Mouse (Mus musculus): ENCODE results near the gene Atpaf2.
"Not testable (repeated sequence)": the region's sequence is repeated elsewhere in the genome, so short reads cannot be mapped to it uniquely, and the experiment has no call there.

Atpaf2 gene

DNA sequence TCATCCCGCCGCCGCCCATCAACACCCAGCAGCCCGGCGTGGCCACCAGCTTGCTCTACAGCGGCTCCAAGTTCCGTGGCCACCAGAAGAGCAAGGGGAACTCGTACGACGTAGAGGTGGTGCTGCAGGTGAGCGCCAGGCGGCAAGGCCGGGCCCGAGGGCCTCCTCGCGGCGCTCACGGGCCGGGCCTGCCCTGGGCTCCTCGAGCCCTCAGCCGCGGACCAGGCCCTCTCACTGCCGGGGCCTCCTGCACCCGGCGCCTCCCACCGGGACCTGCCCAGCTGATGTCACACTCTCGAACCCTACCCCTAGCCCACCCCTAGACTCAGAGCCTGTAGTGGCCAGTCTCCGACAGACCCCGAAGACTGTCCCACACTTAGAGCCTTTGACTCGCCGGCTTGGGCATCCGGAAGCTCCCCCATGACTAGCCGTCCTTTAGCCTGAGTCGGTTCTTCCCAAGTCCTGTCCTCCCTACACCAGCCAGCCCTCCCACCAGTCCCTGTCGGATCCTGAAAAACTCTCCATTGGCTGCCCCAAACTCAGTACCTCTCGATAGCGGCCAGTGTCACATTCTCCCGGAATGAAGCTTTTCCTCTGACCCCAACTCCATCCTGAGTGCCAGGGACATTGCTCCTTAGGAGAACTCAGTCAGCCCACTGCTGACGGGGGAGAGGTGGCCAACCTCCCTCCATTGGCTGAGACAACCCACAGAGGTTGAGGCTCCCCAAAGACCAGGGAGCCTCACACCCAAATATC lies at the start of gene Atpaf2:
Gene Atpaf2, minus strand, starts transcription at position 741 of the 756 bp plus-strand sequence.
- in situ Hi-C loops (cut with MboI, MseI), result no loop called here

DNA sequence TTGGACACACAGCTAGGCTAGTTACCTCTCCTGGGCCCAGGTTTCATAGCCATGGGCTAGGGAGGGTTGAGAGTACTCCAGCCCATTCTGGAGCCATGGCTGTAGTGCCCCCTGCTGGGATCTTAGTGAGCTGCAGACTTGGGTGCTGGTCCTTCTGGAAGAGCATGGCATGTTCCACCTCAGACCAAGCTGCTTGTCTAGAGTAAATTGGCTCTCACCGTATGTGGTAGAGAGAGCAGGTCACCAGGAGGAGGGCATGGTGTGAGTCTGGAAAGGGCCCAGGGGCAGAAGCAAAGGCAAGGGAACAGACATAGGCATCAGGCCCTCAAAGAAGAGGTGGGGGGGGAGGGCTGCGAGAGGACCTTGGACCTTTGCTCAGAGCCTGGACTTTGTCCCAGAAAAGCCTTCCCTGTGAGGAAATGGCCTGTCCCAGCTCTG lies 47.7 kb upstream of the Atpaf2 start:
- in situ Hi-C loops (cut with MboI, MseI), result no loop called here

DNA sequence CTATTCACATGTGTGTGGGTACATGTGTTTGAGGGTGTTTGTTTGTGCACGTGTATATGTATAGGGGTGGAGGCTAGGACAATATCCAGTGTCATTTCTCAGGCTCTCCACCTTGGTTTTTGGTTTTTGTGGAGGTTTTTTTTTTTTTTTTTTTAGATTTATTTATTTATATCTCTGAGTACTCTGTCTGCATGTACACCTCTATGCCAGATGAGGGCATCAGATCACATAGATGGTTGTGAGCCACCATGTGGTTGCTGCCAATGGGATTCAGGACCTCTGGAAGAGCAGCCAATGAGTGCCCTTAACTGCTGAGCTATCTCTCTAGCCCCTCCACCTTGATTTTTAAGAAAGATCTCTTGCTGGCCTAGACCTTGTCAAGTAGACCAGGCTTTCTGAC lies 39.7 kb upstream of the Atpaf2 start:
- in situ Hi-C loops (cut with MboI, MseI), result no loop called here

DNA sequence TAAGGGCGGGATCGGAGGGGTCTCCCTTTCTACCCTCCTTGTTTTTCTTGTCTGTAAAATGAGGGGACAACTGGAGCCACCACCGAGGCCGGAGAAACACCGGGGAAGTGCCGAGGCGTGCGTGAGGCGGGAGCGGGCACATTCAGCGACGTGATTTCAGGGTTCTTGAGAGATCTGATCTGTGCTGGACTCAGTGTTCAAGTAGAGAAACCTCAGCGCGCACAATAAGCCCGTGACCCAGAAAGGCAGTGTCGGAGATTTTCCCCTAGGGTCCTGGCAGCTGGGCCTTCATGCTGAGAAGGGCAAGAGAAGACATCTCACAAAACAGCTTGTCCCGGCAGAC lies 36.5 kb upstream of the Atpaf2 start:
- in situ Hi-C loops (cut with MboI, MseI), result no loop called here

DNA sequence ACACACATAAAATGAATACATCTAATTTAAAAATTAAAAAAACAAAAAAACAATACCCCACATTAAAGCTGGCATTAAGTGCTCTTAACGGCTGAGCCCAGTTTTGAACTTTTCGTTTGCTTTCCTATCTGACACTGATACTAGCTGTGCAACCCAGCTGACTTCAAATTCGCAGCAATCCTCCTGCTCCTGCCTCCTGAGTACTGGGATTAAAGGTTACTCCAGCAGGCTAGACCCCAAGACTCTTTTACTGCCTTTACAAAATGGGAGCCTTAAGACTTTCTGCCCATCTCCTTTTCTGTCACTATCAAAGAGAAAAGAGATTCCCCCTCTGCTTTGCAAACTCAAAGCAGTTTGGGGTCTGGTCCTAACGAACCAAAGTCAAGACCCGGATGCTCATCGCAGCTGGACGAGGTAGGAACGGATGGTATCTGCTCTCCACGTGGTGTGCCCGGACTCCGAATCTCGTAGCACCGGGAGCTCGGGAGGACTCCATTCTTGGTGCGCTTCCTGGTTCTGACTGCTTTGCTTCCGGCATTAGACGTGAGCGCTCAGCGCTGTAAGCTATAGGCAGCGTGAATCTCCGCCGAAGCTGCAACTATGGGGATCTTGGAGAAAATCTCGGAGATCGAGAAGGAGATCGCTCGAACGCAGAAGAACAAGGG lies 36.0 kb upstream of the Atpaf2 start, which contains the start of gene Drg2:
Gene Drg2, plus strand, starts transcription at position 512 of the 665 bp plus-strand sequence.
- in situ Hi-C loops (cut with MboI, MseI), result no loop called here

DNA sequence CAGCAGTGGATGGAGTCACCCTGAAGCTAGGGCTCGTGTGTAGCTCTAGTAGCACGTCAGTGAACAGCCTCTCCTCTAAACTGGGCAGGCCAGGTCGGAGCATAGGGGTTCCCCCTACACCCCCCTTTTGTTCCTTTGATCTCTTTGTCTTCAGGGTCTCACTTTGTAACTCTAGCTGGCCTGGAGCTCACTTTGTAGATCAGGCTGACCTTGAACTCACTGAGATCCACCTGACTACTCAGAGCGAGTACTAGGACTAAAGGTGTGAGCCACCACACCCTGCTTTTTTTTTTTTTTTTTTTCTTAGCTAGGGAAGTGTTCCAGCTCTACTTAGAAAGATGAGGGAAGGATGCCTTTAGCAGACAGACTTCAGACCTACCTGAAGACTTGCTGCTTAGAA lies 25.8 kb upstream of the Atpaf2 start:
- in situ Hi-C loops (cut with MboI, MseI), result no loop called here

DNA sequence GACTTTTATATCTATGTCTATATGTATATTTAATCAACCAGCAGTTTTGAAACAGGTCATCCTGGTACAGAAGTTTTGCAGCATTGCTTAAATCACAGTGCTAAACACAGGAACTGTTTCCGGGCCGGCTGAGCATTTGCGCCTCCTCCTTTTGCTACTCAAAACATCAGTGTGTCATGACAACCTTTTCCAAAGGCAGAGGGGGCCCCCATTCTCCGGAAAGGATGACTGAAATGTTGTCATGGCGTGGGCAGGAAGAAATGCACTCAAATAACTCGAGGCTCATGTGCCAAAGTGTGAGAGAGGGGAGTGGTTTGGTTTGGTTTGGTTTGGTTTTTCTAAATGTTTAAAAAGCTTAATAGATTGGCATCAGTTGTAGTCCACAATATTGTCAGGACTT lies 24.6 kb upstream of the Atpaf2 start:
- in situ Hi-C loops (cut with MboI, MseI), result no loop called here

DNA sequence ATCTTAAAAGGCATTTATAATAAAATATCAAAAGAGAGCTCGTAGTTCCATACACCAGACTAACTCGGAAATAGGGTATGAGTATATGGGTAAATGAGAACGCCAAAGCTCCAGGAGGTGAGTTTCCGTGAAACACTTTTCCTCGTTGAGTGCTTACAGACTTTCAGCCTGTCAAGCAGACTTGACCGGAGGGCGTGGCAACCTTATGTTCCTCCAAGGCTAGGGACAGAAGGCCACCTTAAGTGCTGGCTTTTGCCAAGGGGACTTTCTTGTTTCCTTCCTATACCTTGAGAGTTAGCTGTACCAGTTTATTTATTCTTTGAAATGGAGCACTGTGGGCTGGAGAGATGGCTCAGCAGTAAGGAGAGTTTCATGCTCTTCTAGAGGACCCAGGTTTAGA lies 21.9 kb upstream of the Atpaf2 start:
- in situ Hi-C loops (cut with MboI, MseI), result no loop called here

DNA sequence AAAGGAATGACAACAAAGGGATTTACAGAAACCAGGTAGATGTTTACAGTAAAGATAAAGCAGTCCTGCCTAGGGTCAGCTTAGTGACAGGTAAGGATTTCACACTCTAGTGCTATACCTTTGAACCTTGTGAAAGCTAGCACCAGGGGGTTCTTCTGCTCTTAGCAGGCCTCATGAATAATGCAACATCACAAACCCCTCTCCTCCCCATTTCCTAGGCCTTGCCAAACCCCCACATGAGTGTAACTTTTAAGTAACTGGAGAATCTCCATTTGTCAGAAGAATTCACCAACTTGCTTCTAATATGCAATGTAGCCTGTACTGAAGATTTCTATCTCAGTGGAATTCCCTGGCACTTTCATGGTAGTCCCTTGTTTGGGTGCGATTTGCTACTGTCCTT lies 21.4 kb upstream of the Atpaf2 start:
- in situ Hi-C loops (cut with MboI, MseI), result not testable (repeated sequence)

DNA sequence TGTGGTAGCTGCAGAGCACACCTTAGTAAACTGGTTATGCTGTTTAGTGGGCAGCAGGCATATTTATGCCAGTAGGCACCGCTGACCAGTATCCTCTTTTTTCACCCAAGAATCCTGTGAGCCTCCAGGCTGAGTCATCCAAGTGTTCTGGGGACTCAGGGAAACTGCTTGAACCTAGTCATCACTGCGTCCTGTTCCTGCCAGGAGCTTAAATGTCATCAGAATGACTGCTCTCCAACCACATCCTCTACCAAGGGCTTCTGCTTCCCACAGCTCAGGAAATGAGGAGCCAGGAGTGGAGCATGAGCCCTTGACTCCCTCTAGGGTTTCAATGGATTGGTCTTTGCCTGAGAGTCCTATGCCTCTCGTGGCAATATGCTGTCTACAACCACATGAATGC lies 18.4 kb upstream of the Atpaf2 start:
- in situ Hi-C loops (cut with MboI, MseI), result no loop called here

DNA sequence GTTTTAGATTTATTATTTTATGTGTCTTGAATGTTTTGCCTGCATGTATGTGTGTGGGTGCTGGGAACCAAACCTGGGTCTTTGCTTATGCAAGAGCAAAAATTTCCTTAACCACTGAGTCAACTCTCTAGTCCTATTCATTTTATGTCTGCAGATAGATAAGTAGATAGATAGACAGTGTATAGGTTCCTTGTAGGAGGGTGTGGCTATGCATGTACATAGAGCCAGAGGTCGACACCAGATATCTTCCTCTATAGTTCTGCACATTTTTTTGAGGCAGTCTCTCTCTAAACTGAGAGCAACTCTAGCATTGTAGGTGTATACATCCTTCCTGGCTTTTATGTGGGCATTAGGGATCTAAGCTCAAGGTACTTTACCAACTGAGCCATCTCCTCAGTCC lies 16.9 kb upstream of the Atpaf2 start:
- in situ Hi-C loops (cut with MboI, MseI), result no loop called here

DNA sequence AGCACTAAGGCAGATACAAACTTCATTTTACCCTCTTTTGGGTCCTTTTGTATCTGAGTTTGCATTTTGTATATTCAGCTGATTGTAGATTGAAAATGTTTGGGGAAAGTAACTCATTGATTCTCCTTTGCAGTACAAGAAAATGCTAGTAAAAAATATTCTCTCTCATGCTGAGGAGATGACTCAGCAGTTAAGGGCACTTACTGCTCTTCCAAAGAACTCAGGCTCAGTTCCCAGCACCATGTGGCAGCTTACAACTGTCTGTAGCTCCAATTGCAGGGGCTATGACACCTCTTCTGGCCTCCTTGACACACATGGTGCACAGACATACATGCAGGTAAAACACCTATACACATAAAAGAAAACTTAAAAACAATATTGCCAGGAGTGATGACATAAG lies 15.2 kb upstream of the Atpaf2 start:
- in situ Hi-C loops (cut with MboI, MseI), result no loop called here

DNA sequence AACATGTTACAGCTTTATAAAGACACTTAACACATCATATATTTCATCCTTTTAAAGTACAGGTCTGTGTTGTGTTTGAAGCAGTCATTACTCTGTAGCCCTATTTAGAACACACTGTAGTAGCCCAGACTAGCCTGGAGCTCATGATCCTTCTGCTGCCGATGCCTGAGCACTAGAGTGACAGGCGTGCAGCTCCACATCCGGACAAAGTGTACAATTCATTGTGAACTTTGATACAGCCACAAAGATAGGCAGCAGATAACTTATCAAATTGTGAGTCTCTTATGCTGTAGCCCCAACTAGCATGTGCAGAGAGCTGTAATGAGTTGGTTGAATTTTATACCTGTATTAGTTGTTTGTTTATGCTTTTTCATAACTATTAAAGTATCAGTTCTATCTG lies 9.4 kb upstream of the Atpaf2 start:
- in situ Hi-C loops (cut with MboI, MseI), result no loop called here

DNA sequence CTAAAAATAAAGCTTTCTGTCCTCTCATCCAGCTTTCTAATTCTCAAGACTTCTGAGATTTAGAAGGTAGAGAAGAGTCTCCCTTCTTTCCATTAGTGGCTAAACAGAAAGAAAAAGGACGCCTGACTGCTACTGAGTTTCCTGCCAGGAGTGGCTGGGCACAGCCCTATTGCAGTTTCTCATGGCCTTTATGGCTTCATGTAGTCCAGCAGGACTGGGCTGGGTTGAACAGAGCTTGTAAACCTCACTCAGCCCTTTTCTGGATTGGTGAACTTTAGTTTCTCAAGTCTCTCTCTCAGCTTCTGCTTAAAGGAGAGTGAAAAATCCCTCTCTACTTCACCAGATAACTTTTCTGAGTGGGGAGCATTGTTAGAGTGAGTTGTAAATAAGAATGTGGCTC lies 8.2 kb upstream of the Atpaf2 start:
- in situ Hi-C loops (cut with MboI, MseI), result no loop called here

DNA sequence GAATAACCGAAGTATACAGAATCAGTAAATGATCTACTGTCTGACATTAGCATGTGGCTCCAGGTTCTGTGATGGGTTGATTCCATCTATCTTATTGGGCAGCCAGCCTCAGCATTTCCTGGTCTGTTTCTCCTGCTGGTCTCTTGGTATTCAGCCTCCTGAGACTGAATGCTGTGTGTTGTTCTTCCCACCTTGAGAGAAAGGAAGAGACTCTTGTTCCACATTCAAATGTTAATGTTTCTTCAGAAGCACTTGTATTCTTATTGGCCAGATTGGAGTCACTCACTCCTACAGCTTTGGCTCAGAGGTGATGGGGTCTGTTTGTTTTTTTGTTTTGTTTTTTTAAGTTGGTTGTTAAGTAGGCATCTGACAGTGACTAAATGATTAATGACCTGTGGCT lies 4.7 kb upstream of the Atpaf2 start:
- in situ Hi-C loops (cut with MboI, MseI), result no loop called here

DNA sequence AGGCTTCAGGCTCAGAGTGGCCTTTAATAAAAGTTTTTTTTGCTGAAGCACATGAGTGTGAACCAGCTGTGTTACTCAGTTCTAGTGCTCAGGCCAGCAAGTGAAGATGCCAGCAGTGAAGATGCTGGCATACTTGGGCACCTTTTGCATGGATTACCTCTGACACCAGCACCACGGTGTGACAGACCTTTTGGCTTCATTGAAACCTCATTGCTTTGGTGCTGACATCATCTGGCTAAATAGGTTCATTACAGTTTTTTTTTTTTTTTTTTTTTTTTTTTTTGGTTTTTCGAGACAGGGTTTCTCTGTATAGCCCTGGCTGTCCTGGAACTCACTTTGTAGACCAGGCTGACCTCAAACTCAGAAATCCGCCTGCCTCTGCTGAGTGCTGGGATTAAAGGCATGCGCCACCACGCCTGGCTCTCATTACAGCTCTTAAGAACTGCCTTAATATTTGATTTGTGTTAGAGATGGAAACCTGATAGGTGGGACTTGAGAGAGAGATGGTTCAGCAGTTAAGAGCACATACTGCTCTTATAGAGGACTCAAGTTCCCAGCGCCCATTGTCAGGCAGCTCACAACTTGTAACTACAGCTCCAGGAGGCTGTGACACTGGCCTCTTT lies 3.9 kb upstream of the Atpaf2 start:
- in situ Hi-C loops (cut with MboI, MseI), result no loop called here

DNA sequence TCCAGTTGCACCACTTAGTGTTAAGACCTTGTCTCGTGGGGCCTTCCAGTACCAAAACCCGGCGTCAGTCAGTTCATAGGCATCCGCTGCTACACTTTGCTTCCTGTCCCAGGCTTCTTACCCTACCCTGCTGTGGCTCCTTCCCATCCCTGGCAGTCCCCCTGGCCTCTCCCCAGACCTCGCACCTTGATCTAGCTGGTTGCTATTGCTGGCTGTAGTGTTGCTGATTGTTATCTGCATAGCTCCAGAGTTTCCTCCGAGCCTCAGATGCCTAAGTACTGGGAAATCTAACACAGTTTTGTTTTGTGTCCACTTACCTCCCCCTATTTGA lies 181 bp upstream of the Atpaf2 start:
- in situ Hi-C loops (cut with MboI, MseI), result no loop called here

DNA sequence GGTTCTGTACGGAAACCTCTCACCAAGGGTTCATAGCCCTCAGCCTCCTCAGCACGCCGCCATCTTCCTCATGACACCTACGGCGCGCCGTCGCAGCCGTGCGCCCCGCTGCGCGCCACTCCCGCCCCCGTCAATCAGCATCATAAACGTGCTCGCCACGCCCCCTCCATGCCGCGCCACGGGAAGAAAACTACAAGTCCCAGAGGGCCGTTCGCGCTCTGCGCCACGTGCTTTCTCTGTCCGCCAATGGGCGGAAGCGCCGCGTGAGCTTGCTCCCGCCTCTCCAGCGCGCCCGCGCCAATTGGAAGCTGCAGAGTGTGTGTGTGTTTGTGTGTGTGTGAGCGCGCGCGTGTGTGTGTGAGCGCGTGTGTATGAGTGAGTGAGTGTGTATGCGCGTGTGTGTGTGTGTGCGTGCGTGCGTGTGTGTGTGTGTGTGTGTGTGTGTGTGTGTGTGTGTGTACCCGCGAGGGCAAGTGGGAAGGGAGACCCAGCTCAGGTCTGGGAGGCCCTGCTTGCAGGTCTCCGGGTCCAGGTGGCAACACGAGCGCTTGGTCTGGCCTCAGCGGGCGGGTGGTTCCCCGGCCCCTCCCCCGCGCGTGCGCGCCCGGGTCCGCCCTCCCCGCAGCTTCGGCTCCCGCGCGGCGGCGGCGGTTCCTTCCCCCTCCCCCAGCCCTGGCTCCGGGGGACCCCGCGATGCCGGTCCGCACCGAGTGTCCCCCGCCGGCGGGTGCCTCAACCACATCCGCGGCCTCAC lies 1.1 kb downstream of the Atpaf2 start, which contains the start of gene Gid4:
Gene Gid4, plus strand, starts transcription at position 183 of the 754 bp plus-strand sequence.
- in situ Hi-C loops (cut with MboI, MseI), result no loop called here

DNA sequence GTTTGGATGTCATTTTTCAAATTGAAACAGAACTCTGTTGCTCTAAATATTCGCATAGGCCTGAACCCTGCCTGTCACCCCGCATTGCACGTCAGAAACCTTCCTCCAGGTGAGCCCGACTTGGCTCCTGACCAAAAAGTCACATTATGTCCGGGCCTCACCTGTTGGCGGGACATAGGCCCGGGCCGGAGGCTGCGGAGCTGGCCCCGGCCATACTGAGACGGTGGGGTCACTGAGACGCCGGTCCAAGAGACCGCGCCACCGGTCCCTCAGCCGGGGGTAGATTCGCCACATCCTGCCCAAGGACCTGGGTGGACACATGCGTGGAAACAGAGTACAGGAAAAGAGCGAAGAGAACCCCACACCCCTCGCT lies 1.7 kb downstream of the Atpaf2 start:
- in situ Hi-C loops (cut with MboI, MseI), result no loop called here

DNA sequence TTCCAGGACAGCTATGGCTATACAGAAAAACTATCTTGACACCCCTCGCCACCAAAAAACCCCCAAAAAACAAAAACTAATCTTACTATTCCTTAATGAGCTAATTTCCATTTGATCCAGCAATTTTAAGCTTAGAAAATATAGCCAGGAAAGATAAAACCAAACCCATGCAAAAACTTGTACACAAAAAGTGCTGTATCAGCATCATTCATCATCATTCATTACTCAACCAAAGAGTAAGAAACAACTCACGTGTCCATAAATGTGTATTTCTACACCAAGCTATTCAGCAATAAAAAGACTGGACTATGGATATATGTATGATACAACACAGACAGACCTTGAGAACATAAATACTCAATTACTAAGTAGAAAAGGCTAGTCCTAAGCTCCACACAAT lies 5.3 kb downstream of the Atpaf2 start:
- in situ Hi-C loops (cut with MboI, MseI), result no loop called here

DNA sequence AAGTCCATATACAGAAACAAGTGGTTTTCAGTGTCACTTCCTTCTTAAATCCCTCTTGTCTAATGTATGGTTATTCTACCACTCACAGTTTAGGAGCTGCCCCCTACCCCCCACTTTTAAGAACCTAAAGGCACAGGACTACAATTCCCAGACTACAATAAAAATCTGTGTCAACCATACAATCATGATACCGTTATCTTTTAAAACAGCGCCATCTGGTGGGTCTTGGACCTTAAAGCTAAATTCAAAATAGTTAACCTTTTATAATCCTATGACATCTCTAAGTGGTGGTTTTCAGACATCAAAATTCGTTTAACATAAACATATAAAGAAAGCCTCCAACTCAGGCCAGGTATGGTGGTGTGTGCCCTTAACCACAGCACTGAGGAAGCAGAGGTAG lies 6.1 kb downstream of the Atpaf2 start:
- in situ Hi-C loops (cut with MboI, MseI), result no loop called here

DNA sequence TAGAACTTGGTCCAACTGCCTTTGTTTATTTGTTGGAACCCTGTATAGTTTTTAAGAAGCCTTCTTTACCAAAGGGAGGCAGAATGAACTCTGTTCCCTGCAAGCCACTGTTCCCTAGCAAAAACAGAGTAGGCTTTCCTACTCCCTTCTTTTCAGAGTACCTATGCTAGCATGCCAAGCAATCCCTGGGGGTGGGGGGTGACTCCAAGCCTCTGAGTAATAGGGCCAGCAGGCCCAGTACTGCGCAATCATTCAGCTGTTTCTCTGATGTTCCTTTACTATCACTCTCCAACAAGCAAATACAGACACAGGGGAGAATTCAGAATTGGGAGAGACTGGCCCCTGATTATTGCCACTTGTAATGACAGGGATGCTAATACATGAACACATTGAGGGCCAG lies 11.7 kb downstream of the Atpaf2 start:
- in situ Hi-C loops (cut with MboI, MseI), result no loop called here

Data from T-helper 1 cell (primary cell).